7 mouse cellular contexts compared by ENCODE assay signal in the genomic region with DNA sequence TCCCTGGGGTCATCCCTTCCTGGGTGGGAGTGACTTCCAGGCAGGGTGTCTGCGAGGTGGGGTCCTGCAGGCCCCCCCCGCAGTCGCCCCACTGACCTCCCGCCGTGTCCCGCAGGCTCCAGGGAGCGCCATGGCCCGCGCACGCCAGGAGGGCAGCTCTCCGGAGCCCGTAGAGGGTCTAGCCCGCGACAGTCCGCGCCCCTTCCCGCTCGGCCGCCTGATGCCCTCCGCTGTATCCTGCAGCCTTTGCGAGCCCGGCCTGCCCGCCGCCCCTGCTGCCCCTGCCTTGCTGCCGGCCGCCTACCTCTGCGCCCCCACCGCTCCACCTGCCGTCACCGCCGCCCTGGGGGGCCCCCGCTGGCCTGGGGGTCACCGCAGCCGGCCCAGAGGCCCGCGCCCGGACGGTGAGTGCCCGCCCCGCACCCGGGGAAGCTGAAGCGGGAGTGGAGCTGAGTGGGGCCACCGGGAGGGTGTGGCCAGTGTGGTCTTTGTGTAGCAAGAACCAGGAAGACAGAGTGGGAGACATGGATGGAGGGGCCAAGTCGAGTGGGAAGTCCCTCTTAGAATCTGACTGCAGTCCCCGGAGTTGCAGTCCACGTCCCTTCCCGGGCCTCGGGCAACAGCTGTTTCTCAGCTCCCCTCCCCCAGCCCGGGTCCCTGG. TPM values are rescaled to one million over a fixed set of nuclear protein-coding genes. Genes with fewer than 3 reads are reported as not detected.
A peak's percentile ranks its signal among the peaks of the same experiment; 100 is the strongest.
DNase-seq lines count a peak whose midpoint lies in the region; ATAC-seq and TF ChIP-seq lines count a peak whose summit lies in the region.

No protein-coding gene starts in this region.

- H3K4me3 ChIP-seq in ES-Bruce4 (ENCODE audit: low read depth, low read length), result peak overlapping the region; percentile 99
- peak overlapping the region; percentile 50 for H3K4me3 ChIP-seq in forebrain, embryonic 15.5 days
- H3K4me3 ChIP-seq in hindbrain, embryonic 11.5 days (ENCODE audit: low read depth, low read length), result peak overlapping the region; percentile 73
- peak overlapping the region; percentile 78 for H3K4me3 ChIP-seq in liver, embryonic 11.5 days (ENCODE audit: low read depth, low read length)

- no peaks in the 10 kb centered on the region for H3K4me1 ChIP-seq in ES-Bruce4 (ENCODE audit: control insufficient read depth, insufficient read depth, low read length)
- peaks cover 54% of the 10 kb centered on the region for H3K4me1 ChIP-seq in forebrain, embryonic 15.5 days
- H3K4me1 ChIP-seq in hindbrain, embryonic 11.5 days (replicated peaks; ENCODE audit: control insufficient read depth, insufficient read depth, low read length), result peaks cover 11% of the 10 kb centered on the region
- H3K4me1 ChIP-seq in liver, embryonic 11.5 days (replicated peaks; ENCODE audit: control insufficient read depth, insufficient read depth, low read length), result peaks cover 53% of the 10 kb centered on the region

- no peak for ATAC-seq in forebrain, embryonic 15.5 days (replicated peaks)
- ATAC-seq in hindbrain, embryonic 11.5 days (ENCODE audit: low FRiP score), result peak; percentile 12
- no peak for ATAC-seq in liver, embryonic 11.5 days (replicated peaks; ENCODE audit: low FRiP score)
- no peak for ATAC-seq in erythroid progenitor cell, adult 5-6 weeks (replicated peaks; ENCODE audit: low FRiP score, poor library complexity, severe bottlenecking)

- TF ChIP-seq POLR2A in ES-Bruce4 (IDR thresholded peaks at IDR 0.05; ENCODE audit: insufficient read depth, low read length), result no peak

- peak overlapping the region; percentile 84 for H3K9ac ChIP-seq in ES-Bruce4 (ENCODE audit: low read depth, poor library complexity, severe bottlenecking)
- peak overlapping the region; percentile 63 for H3K9ac ChIP-seq in forebrain, embryonic 15.5 days (replicated peaks)
- H3K9ac ChIP-seq in hindbrain, embryonic 11.5 days (ENCODE audit: low read depth, low read length), result peak overlapping the region; percentile 92
- H3K9ac ChIP-seq in liver, embryonic 11.5 days (ENCODE audit: low read depth, low read length), result peak overlapping the region; percentile 97

- peak overlapping the region; percentile 82 for H3K4me2 ChIP-seq in forebrain, embryonic 15.5 days (replicated peaks)
- peak overlapping the region; percentile 98 for H3K4me2 ChIP-seq in hindbrain, embryonic 11.5 days (replicated peaks; ENCODE audit: low read depth, low read length)
- H3K4me2 ChIP-seq in liver, embryonic 11.5 days, result peak overlapping the region; percentile 100

- peak; percentile 61 for DNase-seq in adrenal gland, postnatal 10 days
- DNase-seq in hindbrain, embryonic 11.5 days (ENCODE audit: low spot score), result peak; percentile 45
- peak; percentile 48 for DNase-seq in liver, embryonic 11.5 days (ENCODE audit: low spot score)
- peak; percentile 33 to 51 for DNase-seq in natural killer cell, adult 2 months (ENCODE audit: low spot score in 2 of 2)

- TF ChIP-seq CTCF in ES-Bruce4 (IDR thresholded peaks at IDR 0.05; ENCODE audit: low read depth, low read length), result no peak

- H3K9me3 ChIP-seq in ES-Bruce4 (replicated peaks; ENCODE audit: control insufficient read depth, insufficient read depth, low read length, poor library complexity, severe bottlenecking), result no peaks in the 10 kb centered on the region
- no peaks in the 10 kb centered on the region for H3K9me3 ChIP-seq in forebrain, embryonic 15.5 days
- H3K9me3 ChIP-seq in hindbrain, embryonic 11.5 days (ENCODE audit: control insufficient read depth, low read length), result no peaks in the 10 kb centered on the region
- no peaks in the 10 kb centered on the region for H3K9me3 ChIP-seq in liver, embryonic 11.5 days (ENCODE audit: control insufficient read depth, low read length)

- no peak for TF ChIP-seq EP300 in ES-Bruce4 (IDR thresholded peaks at IDR 0.05; ENCODE audit: insufficient read depth, low read depth, low read length)

- H3K36me3 ChIP-seq in ES-Bruce4 (ENCODE audit: control insufficient read depth, insufficient read depth, low read length, poor library complexity, severe bottlenecking), result peaks cover 19% of the 10 kb centered on the region
- H3K36me3 ChIP-seq in forebrain, embryonic 15.5 days, result no peaks in the 10 kb centered on the region
- no peaks in the 10 kb centered on the region for H3K36me3 ChIP-seq in hindbrain, embryonic 11.5 days (ENCODE audit: control insufficient read depth, insufficient read depth, low read length)
- H3K36me3 ChIP-seq in liver, embryonic 11.5 days (ENCODE audit: control insufficient read depth, insufficient read depth, low read length), result no peaks in the 10 kb centered on the region

- no peak overlapping the region for H3K27ac ChIP-seq in ES-Bruce4 (ENCODE audit: insufficient read depth, low read length)
- peak overlapping the region; percentile 80; the same call in 1 of the 2 replicates for H3K27ac ChIP-seq in forebrain, embryonic 15.5 days (replicated peaks)
- H3K27ac ChIP-seq in hindbrain, embryonic 11.5 days (ENCODE audit: low read depth, low read length), result peak overlapping the region; percentile 94
- H3K27ac ChIP-seq in liver, embryonic 11.5 days (ENCODE audit: low read depth, low read length), result peak overlapping the region; percentile 99

- H3K27me3 ChIP-seq in ES-Bruce4 (ENCODE audit: control insufficient read depth, insufficient read depth, low read length, poor library complexity, severe bottlenecking), result no peaks in the 10 kb centered on the region
- peaks cover 11% of the 10 kb centered on the region for H3K27me3 ChIP-seq in forebrain, embryonic 15.5 days
- no peaks in the 10 kb centered on the region for H3K27me3 ChIP-seq in hindbrain, embryonic 11.5 days (ENCODE audit: control insufficient read depth, insufficient read depth, low read length)
- no peaks in the 10 kb centered on the region for H3K27me3 ChIP-seq in liver, embryonic 11.5 days (replicated peaks; ENCODE audit: control insufficient read depth, insufficient read depth, low read length)

- WGBS in forebrain, embryonic 15.5 days, result 1% methylated on average over 48 of the region's 49 CpGs
- under 1% methylated on average over 49 of the region's 49 CpGs for WGBS in hindbrain, embryonic 11.5 days
- WGBS in liver, embryonic 11.5 days, result under 1% methylated on average over 49 of the region's 49 CpGs

RNA-seq across cellular contexts. Expression of gene Bbc3, which starts 3.9 kb away (rescaled TPM):
- polyA plus RNA-seq in ES-Bruce4 (2011; ENCODE audit: insufficient read depth, insufficient read length, low read depth, missing spikeins), result 38.5 and 38.7 TPM in 2 replicates
- 10 to 100 TPM in 1 of 2 experiments, 1 to 10 TPM in 1; 7.9 to 13.9 TPM for total RNA-seq in adrenal gland, postnatal 10 days (2021)
- 16.7 and 18.5 TPM in 2 replicates for polyA plus RNA-seq in forebrain, embryonic 15.5 days (2015; fragmentation: Nextera tagmentation; extraction: Ambion mirVana)
- 6.4 and 8.1 TPM in 2 replicates for polyA plus RNA-seq in hindbrain, embryonic 11.5 days (2014; fragmentation: Nextera tagmentation; extraction: Ambion mirVana)
- 4.7 and 6.4 TPM in 2 replicates for polyA plus RNA-seq in liver, embryonic 11.5 days (2014; fragmentation: Nextera tagmentation; extraction: Ambion mirVana)
- 0.42 and 3.2 TPM in 2 replicates for total RNA-seq in erythroid progenitor cell, adult 5-6 weeks (2015; ENCODE audit: low replicate concordance)
- total RNA-seq in erythroid progenitor cell, adult 5-6 weeks (2017; ENCODE audit: low replicate concordance), result 0.76 and 2.6 TPM in 2 replicates

RNA-seq across cellular contexts. Expression of gene Ccdc9, which starts 25.5 kb away (rescaled TPM):
- 86.6 and 104 TPM in 2 replicates for polyA plus RNA-seq in ES-Bruce4 (2011; ENCODE audit: insufficient read depth, insufficient read length, low read depth, missing spikeins)
- 10 to 100 TPM; 54.7 to 67.5 TPM for total RNA-seq in adrenal gland, postnatal 10 days (2021)
- 31.1 and 35.5 TPM in 2 replicates for polyA plus RNA-seq in forebrain, embryonic 15.5 days (2015; fragmentation: Nextera tagmentation; extraction: Ambion mirVana)
- 18.2 and 19.2 TPM in 2 replicates for polyA plus RNA-seq in hindbrain, embryonic 11.5 days (2014; fragmentation: Nextera tagmentation; extraction: Ambion mirVana)
- polyA plus RNA-seq in liver, embryonic 11.5 days (2014; fragmentation: Nextera tagmentation; extraction: Ambion mirVana), result 21.7 and 25.3 TPM in 2 replicates
- total RNA-seq in erythroid progenitor cell, adult 5-6 weeks (2015; ENCODE audit: low replicate concordance), result 15.1 and 25.6 TPM in 2 replicates
- 27.7 and 39.5 TPM in 2 replicates for total RNA-seq in erythroid progenitor cell, adult 5-6 weeks (2017; ENCODE audit: low replicate concordance)

RNA-seq across cellular contexts. Expression of gene Inafm1, which starts 38.7 kb away (rescaled TPM):
- 3.3 and 4.6 TPM in 2 replicates for polyA plus RNA-seq in ES-Bruce4 (2011; ENCODE audit: insufficient read depth, insufficient read length, low read depth, missing spikeins)
- 10 to 100 TPM; 20.4 to 24.2 TPM for total RNA-seq in adrenal gland, postnatal 10 days (2021)
- 27.0 and 27.5 TPM in 2 replicates for polyA plus RNA-seq in forebrain, embryonic 15.5 days (2015; fragmentation: Nextera tagmentation; extraction: Ambion mirVana)
- 11.0 and 13.8 TPM in 2 replicates for polyA plus RNA-seq in hindbrain, embryonic 11.5 days (2014; fragmentation: Nextera tagmentation; extraction: Ambion mirVana)
- 9.3 and 10.6 TPM in 2 replicates for polyA plus RNA-seq in liver, embryonic 11.5 days (2014; fragmentation: Nextera tagmentation; extraction: Ambion mirVana)
- 6.8 and 9.6 TPM in 2 replicates for total RNA-seq in erythroid progenitor cell, adult 5-6 weeks (2015; ENCODE audit: low replicate concordance)
- total RNA-seq in erythroid progenitor cell, adult 5-6 weeks (2017; ENCODE audit: low replicate concordance), result 16.3 and 19.3 TPM in 2 replicates

RNA-seq across cellular contexts. Expression of gene C5ar1, which starts 52.8 kb away (rescaled TPM):
- polyA plus RNA-seq in ES-Bruce4 (2011; ENCODE audit: insufficient read depth, insufficient read length, low read depth, missing spikeins), result not detected in 2 replicates
- 1 to 10 TPM; 2.7 to 3.9 TPM for total RNA-seq in adrenal gland, postnatal 10 days (2021)
- 1.1 and 1.3 TPM in 2 replicates for polyA plus RNA-seq in forebrain, embryonic 15.5 days (2015; fragmentation: Nextera tagmentation; extraction: Ambion mirVana)
- 0.46 and 1.3 TPM in 2 replicates for polyA plus RNA-seq in hindbrain, embryonic 11.5 days (2014; fragmentation: Nextera tagmentation; extraction: Ambion mirVana)
- polyA plus RNA-seq in liver, embryonic 11.5 days (2014; fragmentation: Nextera tagmentation; extraction: Ambion mirVana), result 2.8 and 3.4 TPM in 2 replicates
- 5.4 and 8.0 TPM in 2 replicates for total RNA-seq in erythroid progenitor cell, adult 5-6 weeks (2015; ENCODE audit: low replicate concordance)
- 2.3 and 5.0 TPM in 2 replicates for total RNA-seq in erythroid progenitor cell, adult 5-6 weeks (2017; ENCODE audit: low replicate concordance)
